Mouse (Mus musculus) hindbrain, embryonic 16.5 days (tissue): ENCODE measurements around the gene Wscd2. TPM values are rescaled to one million over a fixed set of nuclear protein-coding genes. Genes with fewer than 3 reads are reported as not detected.

Experiments
- ATAC-seq: fragments of 200-750 bp; cut with Nextera tagmentation; 2 replicates; pipeline ENCODE4 v1.8.0; 2017; ENCODE audit warnings: moderate TSS enrichment, moderate library complexity
- H3K27ac ChIP-seq: fragments of 300-500 bp; sonication (generic); 2 replicates; pipeline ENCODE4 v1.5.1; 2014; ENCODE audit warnings: low read depth, mild to moderate bottlenecking, control low read depth, low read length, moderate library complexity
- H3K27me3 ChIP-seq: fragments of 300-500 bp; sonication (generic); replicated peaks from 2 replicates; pipeline ENCODE4 v1.6.1; 2014; ENCODE audit warnings: low read length; ENCODE audit not compliant: control insufficient read depth, insufficient read depth
- H3K36me3 ChIP-seq: fragments of 300-500 bp; sonication (generic); 2 replicates; pipeline ENCODE4 v1.6.1; 2014; ENCODE audit warnings: mild to moderate bottlenecking, low read length, moderate library complexity, mixed read lengths; ENCODE audit not compliant: control insufficient read depth, insufficient read depth
- H3K4me1 ChIP-seq: fragments of 300-500 bp; sonication (generic); 2 replicates; pipeline ENCODE4 v1.6.1; 2014; ENCODE audit warnings: low read depth, low read length; ENCODE audit not compliant: control insufficient read depth, insufficient read depth
- H3K4me2 ChIP-seq: fragments of 300-500 bp; sonication (generic); 2 replicates; pipeline ENCODE4 v1.6.1; 2014; ENCODE audit warnings: mild to moderate bottlenecking, low read length, control low read depth, moderate library complexity
- H3K4me3 ChIP-seq: fragments of 300-500 bp; sonication (generic); 2 replicates; pipeline ENCODE4 v1.5.1; 2014; ENCODE audit warnings: mild to moderate bottlenecking, low read length, control low read depth, moderate library complexity
- H3K9ac ChIP-seq: fragments of 300-500 bp; sonication (generic); 2 replicates; pipeline ENCODE4 v1.6.1; 2014; ENCODE audit warnings: low read depth, mild to moderate bottlenecking, control low read depth, low read length, moderate library complexity
- H3K9me3 ChIP-seq: fragments of 300-500 bp; sonication (generic); 2 replicates; pipeline ENCODE4 v1.6.1; 2014; ENCODE audit warnings: mild to moderate bottlenecking, low read length, moderate library complexity; ENCODE audit not compliant: control insufficient read depth
- WGBS: fragments of 180-500 bp; shearing (Covaris S2); extraction: QIAGEN DNeasy Blood & Tissue Kit; methylation state at CpG from one replicate; pipeline ENCODE4 v1.1.7; 2014; 5-methylcytosine and 5-hydroxymethylcytosine counted together
- polyA plus RNA-seq: library from polyadenylated mRNA; unstranded; fragments of >200 nt; fragmentation: Nextera tagmentation; extraction: Ambion mirVana; gene quantifications from 2 replicates; pipeline ENCODE4 v1.2.1, GENCODE M21; 2015

Wscd2 gene
- polyA plus RNA-seq, 1 experiment from 2014 or later: 13.3 TPM

DNA sequence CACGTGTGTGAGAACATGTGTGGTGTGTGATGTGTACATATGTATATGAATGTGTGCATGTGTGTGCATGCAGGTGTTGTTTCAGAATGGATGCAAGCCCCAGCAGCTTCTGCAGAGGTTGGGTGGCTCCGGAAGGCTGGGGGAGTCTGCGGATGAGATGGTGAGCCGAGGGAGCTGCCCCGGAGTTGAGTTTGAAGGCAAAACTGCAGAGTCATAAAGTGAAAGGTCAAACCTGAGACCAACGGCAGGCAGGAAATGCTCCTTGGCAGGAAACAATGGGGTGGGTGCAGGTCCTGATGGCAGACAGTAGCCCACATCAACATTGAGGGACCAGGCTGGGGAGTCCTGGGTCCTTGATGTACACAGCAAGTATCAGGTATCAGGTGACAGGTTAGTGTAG, 15.9 kb downstream of the Wscd2 start:
- Histone ChIP-seq H3K9me3 (no peaks in the 10 kb centered on the region), H3K27me3 (no peaks in the 10 kb centered on the region), H3K27ac (no peak overlapping the region), H3K36me3 (no peaks in the 10 kb centered on the region), H3K4me1 (peaks cover 20% of the 10 kb centered on the region), H3K9ac (no peak overlapping the region), H3K4me2 (no peak overlapping the region), H3K4me3 (no peak overlapping the region)
- no peak for ATAC-seq
- WGBS: 80% methylated on average over 6 of the region's 6 CpGs

DNA sequence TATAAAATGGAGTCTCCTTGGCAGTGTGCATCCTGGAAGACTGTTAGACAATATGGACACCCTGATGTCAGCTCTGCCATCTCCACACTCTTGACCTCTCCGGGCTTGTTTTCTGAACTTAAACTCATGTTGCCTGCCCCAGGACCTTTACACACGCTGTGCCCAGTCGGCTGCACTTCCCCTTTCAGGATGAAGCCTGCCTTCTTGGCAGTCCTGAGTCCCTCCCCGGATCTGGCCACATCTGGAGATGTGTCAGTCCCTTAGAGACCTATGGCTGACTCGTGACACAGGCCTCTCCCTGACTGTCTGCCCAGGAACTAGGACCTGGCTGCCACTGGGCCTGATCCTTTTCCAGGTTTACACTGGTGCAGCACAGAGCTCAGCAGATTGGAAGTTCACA, 16.6 kb downstream of the Wscd2 start:
- ATAC-seq: no peak
- 88% methylated on average over 5 of the region's 5 CpGs for WGBS
- Histone ChIP-seq H3K27me3 (no peaks in the 10 kb centered on the region), H3K27ac (no peak overlapping the region), H3K4me1 (peaks cover 20% of the 10 kb centered on the region), H3K4me2 (no peak overlapping the region), H3K9ac (no peak overlapping the region), H3K4me3 (no peak overlapping the region), H3K36me3 (no peaks in the 10 kb centered on the region), H3K9me3 (no peaks in the 10 kb centered on the region)

DNA sequence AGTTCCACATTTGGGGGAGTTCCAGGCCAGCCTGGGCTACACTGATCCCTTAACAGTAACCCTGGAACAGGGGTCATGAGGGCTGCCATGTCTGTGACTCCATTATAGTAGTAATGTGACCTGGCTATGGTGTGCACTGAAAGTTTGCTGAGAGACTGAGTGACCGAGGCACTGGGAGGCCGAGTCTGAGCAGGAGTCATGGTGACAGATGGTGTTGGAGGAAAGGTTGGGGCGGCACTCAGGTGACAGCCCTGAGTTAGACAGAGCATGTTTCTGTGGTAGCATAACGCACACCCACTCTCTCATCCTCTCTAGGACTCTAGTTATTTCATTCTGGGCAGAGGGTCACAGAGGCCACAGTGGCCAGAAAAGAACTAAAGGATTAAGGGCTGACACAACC, 19.0 kb downstream of the Wscd2 start:
- H3K9me3 ChIP-seq: no peaks in the 10 kb centered on the region
- H3K36me3 ChIP-seq: no peaks in the 10 kb centered on the region
- H3K27ac ChIP-seq: no peak overlapping the region
- H3K4me3 ChIP-seq: no peak overlapping the region
- peaks cover 10% of the 10 kb centered on the region for H3K4me1 ChIP-seq
- no peak for ATAC-seq
- no peak overlapping the region for H3K4me2 ChIP-seq
- H3K9ac ChIP-seq: no peak overlapping the region
- no peaks in the 10 kb centered on the region for H3K27me3 ChIP-seq
- WGBS: 80% methylated on average over 4 of the region's 4 CpGs

DNA sequence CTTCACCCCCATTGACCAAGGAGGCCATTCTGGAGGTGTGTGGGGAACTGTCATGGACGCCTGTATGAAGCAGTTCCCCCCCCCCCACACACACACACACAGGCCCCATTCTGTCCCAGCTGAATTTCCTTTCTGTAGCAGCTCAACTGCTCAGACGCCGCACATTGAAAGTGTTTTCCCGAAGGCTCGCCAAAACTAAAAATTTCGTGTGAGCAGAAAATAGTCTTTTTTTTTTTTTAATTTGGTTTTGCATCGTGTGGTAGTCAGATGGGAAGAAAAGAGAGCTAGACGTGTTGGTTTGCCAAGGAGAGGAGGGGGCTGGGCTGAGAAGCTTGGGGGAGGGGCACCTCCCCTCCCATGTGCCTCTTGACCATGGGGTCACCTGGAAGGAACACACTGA, 23.5 kb downstream of the Wscd2 start:
- Histone ChIP-seq H3K27ac (no peak overlapping the region), H3K36me3 (no peaks in the 10 kb centered on the region), H3K27me3 (no peaks in the 10 kb centered on the region), H3K4me3 (no peak overlapping the region), H3K4me1 (peaks cover 6% of the 10 kb centered on the region), H3K9ac (no peak overlapping the region), H3K4me2 (no peak overlapping the region), H3K9me3 (no peaks in the 10 kb centered on the region)
- ATAC-seq: no peak
- WGBS: 65% methylated on average over 8 of the region's 8 CpGs

DNA sequence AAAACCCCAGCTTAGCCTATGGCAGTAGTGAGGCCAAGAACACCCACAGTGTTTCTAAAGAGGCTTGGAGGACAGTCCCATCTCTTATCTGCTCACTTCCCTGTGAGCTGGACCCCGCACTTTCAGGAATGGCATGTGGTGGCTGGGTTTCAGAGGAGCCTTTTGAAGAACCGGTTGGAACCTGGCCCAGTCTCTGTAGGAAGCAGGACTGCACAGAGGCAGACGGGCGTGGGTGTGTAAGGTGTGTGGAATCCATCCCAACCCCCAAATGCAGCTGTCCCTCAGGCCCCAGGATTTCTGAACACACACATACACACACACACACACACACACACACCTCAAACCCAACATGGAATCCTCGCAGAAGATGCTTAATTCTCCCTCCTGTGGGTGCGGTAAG, 23.9 kb downstream of the Wscd2 start:
- no peak for ATAC-seq
- 82% methylated on average over 6 of the region's 6 CpGs for WGBS
- Histone ChIP-seq H3K9me3 (no peaks in the 10 kb centered on the region), H3K4me2 (no peak overlapping the region), H3K9ac (no peak overlapping the region), H3K4me3 (no peak overlapping the region), H3K27ac (no peak overlapping the region), H3K27me3 (no peaks in the 10 kb centered on the region), H3K4me1 (peaks cover 6% of the 10 kb centered on the region), H3K36me3 (no peaks in the 10 kb centered on the region)

DNA sequence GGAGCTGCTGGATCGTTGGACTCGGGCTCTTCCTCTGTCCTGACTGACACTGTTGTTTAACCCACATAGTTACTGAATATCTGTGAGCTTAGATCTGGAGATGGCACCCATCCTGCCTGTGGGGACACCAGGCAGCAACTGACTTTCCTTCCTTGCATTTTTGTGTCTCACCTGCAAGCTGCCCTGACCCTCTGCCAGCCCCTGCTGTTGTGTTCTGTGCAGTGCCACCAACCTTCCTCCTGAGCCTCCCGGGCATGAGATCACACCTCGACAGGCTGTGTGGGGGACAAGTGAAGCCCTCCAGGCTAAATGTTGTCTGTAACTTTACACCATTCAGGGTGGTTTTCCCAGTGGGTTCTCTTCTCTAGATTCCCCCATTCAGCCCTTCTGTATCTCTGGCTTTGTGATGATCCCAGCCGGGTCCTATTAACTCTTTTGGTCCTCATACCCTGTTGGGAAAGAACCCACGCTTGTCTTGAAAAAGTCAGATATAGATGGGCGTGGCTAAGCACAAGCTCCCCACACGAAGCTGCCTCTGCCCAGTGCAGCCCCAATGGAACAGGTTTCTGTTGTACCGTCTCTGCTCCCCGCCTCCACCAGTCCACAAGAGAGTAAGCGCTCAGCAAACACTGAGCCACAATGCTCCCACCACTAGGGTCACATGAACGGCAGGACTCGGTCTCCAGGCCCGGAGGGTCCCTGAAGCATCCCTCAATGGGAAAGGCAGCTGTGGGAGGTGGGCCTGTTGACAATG, 26.2 kb downstream of the Wscd2 start:
- Histone ChIP-seq H3K4me3 (no peak overlapping the region), H3K27me3 (0 out of 2 replicates have a peak, but pooled peaks cover 3% of the 10 kb centered on the region), H3K27ac (no peak overlapping the region), H3K9me3 (no peaks in the 10 kb centered on the region), H3K9ac (no peak overlapping the region), H3K4me1 (peaks cover 6% of the 10 kb centered on the region), H3K4me2 (peak overlapping the region; percentile 4; the same call in 1 of the 2 replicates), H3K36me3 (no peaks in the 10 kb centered on the region)
- peak; percentile 10; the same call in 1 of the 2 replicates for ATAC-seq
- 33% methylated on average over 14 of the region's 14 CpGs for WGBS

DNA sequence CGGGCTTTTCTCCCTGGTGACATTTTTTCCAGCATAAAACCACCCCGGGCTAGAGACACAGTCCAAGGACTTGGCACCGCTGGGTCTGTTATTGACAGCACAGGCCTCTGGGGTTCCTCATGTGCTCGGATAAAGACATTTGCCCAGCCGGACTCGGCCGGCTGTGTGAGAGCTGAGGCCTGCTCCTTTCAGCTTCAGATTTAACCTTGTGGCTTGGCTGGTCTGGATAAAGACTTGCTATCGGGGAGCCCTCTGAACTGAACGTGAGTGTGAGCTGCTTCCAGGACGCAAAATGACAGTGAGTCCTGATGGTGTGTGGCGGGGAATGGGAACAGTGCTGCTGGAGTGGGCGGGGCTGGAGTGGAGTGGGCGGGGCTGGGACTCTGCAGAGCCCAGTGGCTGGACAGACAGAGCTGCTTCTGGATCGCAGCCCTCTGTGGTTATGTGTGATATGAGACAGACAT, 26.8 kb downstream of the Wscd2 start:
- Histone ChIP-seq H3K4me1 (peaks cover 6% of the 10 kb centered on the region), H3K36me3 (no peaks in the 10 kb centered on the region), H3K9me3 (no peaks in the 10 kb centered on the region), H3K4me3 (no peak overlapping the region), H3K27me3 (0 out of 2 replicates have a peak, but pooled peaks cover 3% of the 10 kb centered on the region), H3K4me2 (peak overlapping the region; percentile 4; the same call in 1 of the 2 replicates), H3K9ac (no peak overlapping the region), H3K27ac (no peak overlapping the region)
- WGBS: 8% methylated on average over 14 of the region's 14 CpGs
- ATAC-seq: peak; percentile 61

DNA sequence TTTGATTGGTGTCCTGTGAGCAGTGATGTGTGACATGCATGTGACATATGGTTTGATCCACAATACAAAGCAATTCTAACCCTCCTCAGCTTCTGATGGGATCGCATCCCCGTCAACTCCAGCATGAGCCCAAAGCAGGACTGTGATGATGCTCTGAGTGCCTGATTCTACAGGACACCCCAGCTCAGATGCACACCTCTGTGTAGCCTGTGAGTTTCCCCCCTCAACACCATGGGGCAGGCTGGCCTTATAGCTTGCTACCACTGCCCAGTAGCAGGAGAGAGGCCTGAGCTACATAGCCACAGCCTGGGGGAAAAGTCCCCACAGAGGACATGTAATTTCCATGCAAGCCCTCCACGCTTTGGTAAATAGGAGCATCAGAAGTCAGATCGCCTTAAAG, 27.3 kb downstream of the Wscd2 start:
- Histone ChIP-seq H3K36me3 (no peaks in the 10 kb centered on the region), H3K27ac (no peak overlapping the region), H3K27me3 (0 out of 2 replicates have a peak, but pooled peaks cover 3% of the 10 kb centered on the region), H3K9ac (no peak overlapping the region), H3K9me3 (no peaks in the 10 kb centered on the region), H3K4me2 (no peak overlapping the region), H3K4me1 (peaks cover 6% of the 10 kb centered on the region), H3K4me3 (no peak overlapping the region)
- WGBS: 58% methylated on average over 4 of the region's 4 CpGs
- peak; percentile 58 for ATAC-seq

DNA sequence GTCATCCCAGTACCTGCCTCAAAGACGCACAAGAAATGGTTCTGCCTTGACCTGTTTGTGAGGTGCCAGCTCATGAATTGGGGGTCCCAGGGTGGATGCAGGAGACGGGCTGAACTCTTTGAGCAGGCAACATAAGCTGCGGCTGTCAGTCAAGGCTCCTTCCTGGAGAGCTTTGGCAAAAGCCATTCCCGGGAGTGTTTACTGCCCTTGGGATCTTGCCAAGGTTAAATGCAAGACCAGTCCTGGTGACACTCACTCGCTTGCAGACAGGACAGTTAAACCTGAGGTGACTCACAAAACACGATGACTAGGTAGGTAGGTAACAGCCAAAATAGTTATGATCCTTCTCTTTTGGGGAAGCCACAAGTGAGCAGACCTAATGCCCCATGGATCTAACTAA, 30.9 kb downstream of the Wscd2 start:
- no peaks in the 10 kb centered on the region for H3K9me3 ChIP-seq
- H3K4me1 ChIP-seq: peaks cover 6% of the 10 kb centered on the region
- ATAC-seq: no peak
- H3K4me3 ChIP-seq: no peak overlapping the region
- 0 out of 2 replicates have a peak, but pooled peaks cover 3% of the 10 kb centered on the region for H3K27me3 ChIP-seq
- H3K36me3 ChIP-seq: no peaks in the 10 kb centered on the region
- no peak overlapping the region for H3K4me2 ChIP-seq
- no peak overlapping the region for H3K27ac ChIP-seq
- H3K9ac ChIP-seq: no peak overlapping the region
- WGBS: 74% methylated on average over 6 of the region's 6 CpGs
